In the genomic region with DNA sequence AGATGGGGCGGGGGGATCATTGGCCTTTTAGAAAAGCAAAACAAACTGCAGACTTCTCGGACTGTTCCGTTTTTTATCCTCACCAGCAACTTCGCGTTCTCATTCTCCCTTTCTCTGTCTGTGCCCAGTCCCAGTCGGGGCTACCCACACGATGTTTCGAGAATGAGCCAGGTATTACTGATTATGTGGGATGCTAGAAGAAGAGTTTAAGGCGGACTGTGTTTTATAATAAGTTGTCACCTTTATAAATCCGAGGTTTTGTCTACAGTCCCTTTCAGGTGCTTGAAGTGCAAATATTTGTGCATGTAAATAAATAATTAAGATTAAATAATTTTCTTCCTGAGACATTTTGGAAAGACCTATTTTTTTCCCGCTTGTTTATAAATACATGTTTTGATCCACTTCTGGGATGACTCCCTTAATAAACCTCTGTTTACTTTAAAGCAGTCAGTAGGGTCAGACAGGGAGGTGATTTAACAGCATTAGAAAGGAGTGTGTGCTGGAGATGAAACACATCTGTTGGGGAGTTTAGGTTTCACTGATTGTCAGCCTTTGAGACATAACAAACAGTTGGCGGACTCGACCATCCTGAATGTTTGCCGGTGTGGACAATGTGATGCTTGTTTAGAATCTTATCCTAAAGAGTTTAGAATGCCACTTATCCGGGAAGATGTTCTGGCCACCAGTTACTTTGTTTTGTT, we compare ENCODE assay signal across 8 mouse cellular contexts. TPM values are rescaled to one million over a fixed set of nuclear protein-coding genes. Genes with fewer than 3 reads are reported as not detected.
A peak's percentile ranks its signal among the peaks of the same experiment; 100 is the strongest.
DNase-seq lines count a peak whose midpoint lies in the region; ATAC-seq and TF ChIP-seq lines count a peak whose summit lies in the region.

No protein-coding gene starts in this region.

- H3K9me3 ChIP-seq in limb, embryonic 14.5 days (ENCODE audit: control insufficient read depth, low read length): no peaks in the 10 kb centered on the region
- no peaks in the 10 kb centered on the region for H3K9me3 ChIP-seq in stomach, embryonic 15.5 days

- no peak for TF ChIP-seq POLR2A in spleen, adult 2 months (IDR thresholded peaks at IDR 0.05; ENCODE audit: low read depth, low read length)
- TF ChIP-seq POLR2A in limb, embryonic 14.5 days (IDR thresholded peaks at IDR 0.05; ENCODE audit: borderline replicate concordance, extremely low read depth, insufficient read depth, insufficient read length): no peak

- H3K4me3 ChIP-seq in spleen, adult 2 months (ENCODE audit: extremely low read depth, insufficient read depth, insufficient read length): peak overlapping the region; percentile 65
- peak overlapping the region; percentile 77 for H3K4me3 ChIP-seq in limb, embryonic 14.5 days (replicated peaks; ENCODE audit: low read length)
- H3K4me3 ChIP-seq in stomach, embryonic 15.5 days (replicated peaks): peak overlapping the region; percentile 69

- no peaks in the 10 kb centered on the region for H3K36me3 ChIP-seq in spleen, adult 2 months (ENCODE audit: control insufficient read depth, insufficient read depth, low read length)
- H3K36me3 ChIP-seq in limb, embryonic 14.5 days (ENCODE audit: control insufficient read depth, insufficient read depth, low read length): no peaks in the 10 kb centered on the region
- no peaks in the 10 kb centered on the region for H3K36me3 ChIP-seq in stomach, embryonic 15.5 days

- WGBS in spleen, adult 2 months: 15% methylated on average over 15 of the region's 15 CpGs
- WGBS in limb, embryonic 14.5 days: 9% methylated on average over 15 of the region's 15 CpGs
- 7% methylated on average over 15 of the region's 15 CpGs for WGBS in stomach, embryonic 15.5 days

- peaks cover 6% of the 10 kb centered on the region for H3K4me1 ChIP-seq in spleen, adult 2 months (ENCODE audit: control insufficient read depth, insufficient read depth, insufficient read length)
- peaks cover 8% of the 10 kb centered on the region for H3K4me1 ChIP-seq in limb, embryonic 14.5 days (ENCODE audit: control insufficient read depth, insufficient read depth, low read length)
- H3K4me1 ChIP-seq in stomach, embryonic 15.5 days: 0 out of 2 replicates have a peak, but pooled peaks cover 8% of the 10 kb centered on the region

- peak; percentile 30; the same call in 1 of the 2 replicates for ATAC-seq in erythroblast, adult 5-6 weeks (replicated peaks; ENCODE audit: low FRiP score, poor library complexity, severe bottlenecking)
- ATAC-seq in limb, embryonic 14.5 days (ENCODE audit: low FRiP score, low read depth): no peak
- ATAC-seq in stomach, embryonic 15.5 days (ENCODE audit: insufficient read depth, low FRiP score, low read depth): 0 out of 2 replicates have a peak, but pooled peaks have one; percentile 1

- peak overlapping the region; percentile 59 for H3K4me2 ChIP-seq in limb, embryonic 14.5 days (replicated peaks; ENCODE audit: low read depth, low read length, severe bottlenecking)
- H3K4me2 ChIP-seq in stomach, embryonic 15.5 days: peak overlapping the region; percentile 72

- peak overlapping the region; percentile 75 for H3K9ac ChIP-seq in limb, embryonic 14.5 days (ENCODE audit: low read depth, low read length, severe bottlenecking)
- peak overlapping the region; percentile 65; the same call in 1 of the 2 replicates for H3K9ac ChIP-seq in stomach, embryonic 15.5 days

- no peak for TF ChIP-seq CTCF in spleen, adult 2 months (IDR thresholded peaks at IDR 0.05; ENCODE audit: extremely low read depth, insufficient read depth, insufficient read length, insufficient replicate concordance)

- no peak for DNase-seq in spleen, adult 2 months (ENCODE audit: low read depth in 1 of 2, low spot score in 2 of 2)
- DNase-seq in spleen, adult 18-20 months: no peak
- DNase-seq in limb, embryonic 14.5 days (ENCODE audit: low spot score): no peak
- DNase-seq in thymus, postnatal 25 days: no peak
- no peak for DNase-seq in urinary bladder, postnatal 4 days (ENCODE audit: low spot score in 2 of 2)
- DNase-seq in spleen, postnatal 14 days (ENCODE audit: low spot score in 2 of 2): no peak

- H3K27ac ChIP-seq in spleen, adult 2 months (ENCODE audit: insufficient read depth, low read length): no peak overlapping the region
- H3K27ac ChIP-seq in limb, embryonic 14.5 days (replicated peaks; ENCODE audit: low read depth, low read length): peak overlapping the region; percentile 72; the same call in 1 of the 2 replicates
- peak overlapping the region; percentile 66 for H3K27ac ChIP-seq in stomach, embryonic 15.5 days

- H3K27me3 ChIP-seq in spleen, adult 2 months (ENCODE audit: control insufficient read depth, insufficient read depth, low read length): no peaks in the 10 kb centered on the region
- H3K27me3 ChIP-seq in limb, embryonic 14.5 days (ENCODE audit: control insufficient read depth, insufficient read depth, low read length): no peaks in the 10 kb centered on the region
- H3K27me3 ChIP-seq in stomach, embryonic 15.5 days (replicated peaks): no peaks in the 10 kb centered on the region

RNA-seq across cellular contexts. Expression of a gene that starts 0.9 kb away (rescaled TPM):
- polyA plus RNA-seq in spleen, adult 2 months (2012; rRNA removed): 21.9 and 24.3 TPM in 2 replicates
- 51.8 and 62.8 TPM in 2 replicates for total RNA-seq in erythroblast, adult 5-6 weeks (2015; ENCODE audit: low replicate concordance)
- 59.9 and 77.1 TPM in 2 replicates for total RNA-seq in erythroblast, adult 5-6 weeks (2017; ENCODE audit: low replicate concordance)
- polyA plus RNA-seq in limb, embryonic 14.5 days (2012; rRNA removed): 93.7 and 95.3 TPM in 2 replicates
- polyA plus RNA-seq in limb, embryonic 14.5 days (2014; fragmentation: Nextera tagmentation; extraction: Ambion mirVana): 81.9 and 86.7 TPM in 2 replicates
- 66.2 and 69.9 TPM in 2 replicates for polyA plus RNA-seq in stomach, embryonic 15.5 days (2015; fragmentation: Nextera tagmentation; extraction: Ambion mirVana)
